Mouse (Mus musculus) urinary bladder, postnatal 36 days (tissue): Measurements from ENCODE around the gene Hist2h3b.
"Not testable (repeated sequence)": the region's sequence is repeated elsewhere in the genome, so short reads cannot be mapped to it uniquely, and the experiment has no call there.

Experiments used
- DNase-seq, 2 experiments: peaks; one replicate each; pipeline ENCODE4 v3.0.0; 2022; ENCODE audit warnings: low spot score in 2 of 2, mixed read lengths in 1 of 2

Hist2h3b gene

DNA sequence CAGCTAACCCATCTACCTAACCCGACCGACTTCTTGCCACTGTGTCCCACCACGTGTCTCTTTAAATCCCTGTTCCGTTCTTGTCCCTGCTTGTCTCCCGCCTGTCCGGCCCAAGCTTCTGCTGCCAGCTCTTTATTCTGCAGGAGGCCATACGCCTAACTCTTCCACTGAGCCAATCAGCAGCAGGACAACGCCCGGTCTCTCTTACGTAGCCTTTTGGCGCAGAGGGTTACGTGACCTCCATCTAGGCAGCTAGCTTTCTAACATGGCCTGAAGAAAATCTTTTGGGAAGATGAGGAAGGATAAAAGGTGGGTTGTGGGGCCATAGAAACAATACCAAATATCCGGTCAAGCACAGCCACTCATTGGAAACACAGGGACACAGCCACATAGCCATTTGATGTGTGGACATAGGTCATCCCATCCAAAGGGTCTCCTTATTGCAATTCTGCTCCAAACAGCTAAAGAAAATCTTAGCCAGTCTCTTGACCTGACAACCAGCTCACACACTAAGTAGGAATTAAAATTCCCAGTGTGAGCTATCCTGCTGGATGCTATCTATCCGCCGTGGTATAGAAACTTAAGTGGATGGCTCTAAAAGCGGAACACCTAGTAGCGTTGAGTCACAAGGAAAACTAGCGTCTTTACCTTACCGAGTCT, 6.1 kb upstream of the Hist2h3b start:
- DNase-seq: peak; percentile 80 to 90

GRCm38 (mm10) chr3:96262979-96263550, 5.4 kb upstream of the Hist2h3b start, which contains the start of gene Hist2h4:
TSS of gene Hist2h4 (minus strand) at chr3:96263311.
- DNase-seq: peak; percentile 97 to 99

GRCm38 (mm10) chr3:96263558-96264403, 4.7 kb upstream of the Hist2h3b start:
- DNase-seq: peak; percentile 59 to 60

DNA sequence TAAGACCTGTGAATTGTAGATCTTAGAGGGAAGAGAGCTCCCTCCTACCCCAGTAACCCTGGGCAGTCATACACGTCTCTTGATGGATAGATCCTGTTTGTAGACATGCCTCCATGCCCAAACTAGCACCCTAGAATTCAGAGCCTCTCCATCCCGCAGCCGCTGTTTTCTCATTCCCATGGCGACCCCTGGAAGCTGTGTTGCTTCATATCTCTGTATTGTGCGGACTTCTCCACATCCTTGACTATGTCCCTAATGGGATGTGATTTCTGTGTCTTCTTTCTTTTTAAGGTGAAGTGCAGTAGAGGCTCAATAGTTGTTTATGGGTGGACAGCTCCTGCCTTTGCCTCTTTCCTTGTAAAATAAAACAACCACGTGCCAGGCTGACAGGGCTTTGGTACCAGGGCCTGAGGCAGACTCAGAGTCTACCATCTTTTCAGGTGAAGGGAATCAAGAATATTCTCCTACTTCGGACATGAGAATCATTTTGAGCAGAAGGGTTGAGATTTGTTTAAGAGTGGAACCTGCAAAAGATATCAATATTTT, 4.0 kb upstream of the Hist2h3b start:
- no peak for DNase-seq

DNA sequence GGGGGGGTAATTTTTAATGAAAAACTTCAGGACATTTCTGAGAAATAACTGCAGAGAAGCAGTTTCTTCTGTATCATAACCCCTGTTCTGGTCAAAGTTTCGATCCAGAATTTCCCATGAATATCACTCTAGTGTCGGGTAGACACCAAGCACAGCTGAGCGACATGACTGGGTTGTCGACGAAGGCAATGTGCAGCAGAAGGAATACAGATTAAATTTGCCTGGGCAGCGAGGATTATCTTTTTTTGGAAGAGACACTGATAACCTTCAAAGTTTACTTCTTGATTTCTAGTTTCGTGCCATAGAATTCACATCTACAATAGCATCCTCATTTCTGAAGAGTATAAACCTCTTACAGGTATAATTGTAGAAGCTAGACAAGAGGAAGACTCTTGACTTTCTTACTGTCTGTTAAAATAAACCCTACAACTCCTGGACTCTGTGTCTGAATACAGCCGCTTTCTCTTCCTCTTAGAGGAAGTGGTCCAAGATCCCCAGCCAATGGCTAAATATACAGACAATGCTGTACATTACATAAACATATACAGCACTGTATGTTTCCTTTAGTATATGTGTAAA, 2.2 kb upstream of the Hist2h3b start:
- no peak for DNase-seq

GRCm38 (mm10) chr3:96267541-96267940, 913 bp upstream of the Hist2h3b start:
- DNase-seq: no peak

DNA sequence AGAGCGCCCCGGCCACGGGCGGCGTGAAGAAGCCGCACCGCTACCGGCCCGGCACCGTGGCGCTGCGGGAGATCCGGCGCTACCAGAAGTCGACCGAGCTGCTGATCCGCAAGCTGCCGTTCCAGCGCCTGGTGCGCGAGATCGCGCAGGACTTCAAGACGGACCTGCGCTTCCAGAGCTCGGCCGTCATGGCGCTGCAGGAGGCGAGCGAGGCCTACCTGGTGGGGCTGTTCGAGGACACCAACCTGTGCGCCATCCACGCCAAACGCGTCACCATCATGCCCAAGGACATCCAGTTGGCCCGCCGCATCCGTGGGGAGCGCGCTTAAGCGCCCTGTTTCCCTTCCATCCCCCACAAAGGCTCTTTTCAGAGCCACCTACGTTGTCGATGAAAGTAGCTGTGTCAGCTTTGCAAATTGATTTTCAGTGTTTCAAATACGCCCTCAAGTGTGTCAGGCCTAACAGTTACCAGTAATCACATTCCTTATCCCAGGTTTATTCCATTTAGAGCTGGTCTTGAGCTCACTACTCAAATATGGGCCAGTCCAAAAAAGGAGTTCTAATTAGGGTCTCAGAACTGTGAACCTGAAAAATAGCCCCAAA, 423 bp downstream of the Hist2h3b start:
- DNase-seq: not testable (repeated sequence)

DNA sequence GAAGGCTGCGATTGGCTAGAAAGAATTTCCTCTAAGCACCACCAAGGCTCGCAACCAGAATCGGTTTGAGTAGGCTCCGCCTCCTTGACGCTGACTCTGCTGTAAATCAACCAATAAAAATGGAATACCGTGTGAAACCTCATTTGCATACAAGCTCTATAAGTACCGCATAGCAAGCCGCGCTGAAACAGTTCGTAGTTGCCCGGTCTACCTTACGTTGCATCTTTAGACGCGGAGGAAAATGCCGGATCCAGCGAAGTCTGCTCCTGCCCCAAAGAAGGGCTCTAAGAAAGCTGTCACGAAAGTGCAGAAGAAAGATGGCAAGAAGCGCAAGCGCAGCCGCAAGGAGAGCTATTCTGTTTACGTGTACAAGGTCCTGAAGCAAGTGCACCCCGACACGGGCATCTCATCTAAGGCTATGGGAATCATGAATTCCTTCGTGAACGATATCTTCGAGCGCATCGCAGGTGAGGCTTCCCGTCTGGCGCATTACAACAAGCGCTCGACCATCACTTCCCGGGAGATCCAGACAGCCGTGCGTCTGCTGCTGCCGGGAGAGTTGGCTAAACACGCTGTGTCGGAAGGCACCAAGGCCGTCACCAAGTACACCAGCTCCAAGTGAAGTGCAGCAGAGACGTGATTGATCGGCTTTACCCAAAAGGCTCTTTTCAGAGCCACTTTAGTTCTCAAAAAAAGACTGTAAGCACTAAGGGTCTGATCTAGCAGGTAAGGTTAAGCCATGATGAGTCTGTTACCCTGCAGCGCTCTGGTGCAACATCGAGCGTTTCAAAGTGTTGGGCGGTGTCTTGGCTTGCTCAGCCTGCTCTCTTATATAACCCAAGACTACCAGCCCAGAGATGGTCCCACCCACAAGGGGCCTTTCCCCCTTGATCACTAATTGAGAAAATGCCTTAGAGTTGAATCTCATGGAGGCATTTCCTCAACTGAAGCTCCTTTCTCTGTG, 1.3 kb downstream of the Hist2h3b start, which contains the start of gene Hist2h2bb:
Gene Hist2h2bb, plus strand, starts transcription at position 242 of the 964 bp plus-strand sequence.
- peak; percentile 85 to 90 for DNase-seq

DNA sequence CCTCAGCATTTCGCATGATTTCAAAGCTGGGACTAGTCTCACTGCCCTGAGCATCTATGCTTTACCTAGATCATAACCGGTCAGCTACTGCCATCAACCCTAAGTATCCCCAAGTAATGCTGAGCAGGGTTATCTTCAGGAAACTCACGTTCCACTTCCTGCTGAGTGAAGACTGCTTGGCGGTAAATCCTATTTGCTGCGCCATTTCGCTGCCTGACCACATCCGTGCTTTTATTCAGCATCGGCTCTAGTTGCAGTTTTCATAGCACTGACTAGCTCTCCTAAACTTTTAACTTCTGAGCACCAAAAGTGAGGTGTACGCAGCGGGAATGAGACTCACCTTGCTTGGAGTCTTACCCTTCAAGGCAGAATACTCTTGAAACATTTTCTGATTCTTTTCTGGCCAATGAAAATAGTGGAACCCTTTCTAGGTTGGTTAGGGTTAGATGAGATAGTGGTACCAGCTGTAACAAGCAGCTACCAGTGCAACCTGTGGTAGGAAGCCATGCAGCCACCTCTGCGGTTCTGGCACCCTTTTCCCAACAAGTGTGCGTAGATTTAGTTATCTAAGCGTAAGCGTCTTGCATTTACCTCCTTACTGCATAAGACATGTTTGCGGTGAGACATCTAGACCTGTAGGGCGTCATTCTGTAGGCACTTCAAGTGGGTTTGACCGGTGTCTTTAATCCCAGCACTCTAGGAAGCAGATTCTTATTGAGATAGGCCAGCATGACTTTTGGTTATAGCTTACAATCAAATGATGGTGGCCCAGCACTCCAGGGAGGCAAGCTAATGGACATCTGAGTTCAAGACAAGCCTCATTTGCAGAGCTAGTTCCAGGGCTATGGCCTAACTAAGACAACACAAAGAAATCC, 5.4 kb downstream of the Hist2h3b start:
- no peak for DNase-seq

GRCm38 (mm10) chr3:96277428-96277799, 9.0 kb downstream of the Hist2h3b start:
- peak in 1 of 2 experiments; percentile 14 for DNase-seq

DNA sequence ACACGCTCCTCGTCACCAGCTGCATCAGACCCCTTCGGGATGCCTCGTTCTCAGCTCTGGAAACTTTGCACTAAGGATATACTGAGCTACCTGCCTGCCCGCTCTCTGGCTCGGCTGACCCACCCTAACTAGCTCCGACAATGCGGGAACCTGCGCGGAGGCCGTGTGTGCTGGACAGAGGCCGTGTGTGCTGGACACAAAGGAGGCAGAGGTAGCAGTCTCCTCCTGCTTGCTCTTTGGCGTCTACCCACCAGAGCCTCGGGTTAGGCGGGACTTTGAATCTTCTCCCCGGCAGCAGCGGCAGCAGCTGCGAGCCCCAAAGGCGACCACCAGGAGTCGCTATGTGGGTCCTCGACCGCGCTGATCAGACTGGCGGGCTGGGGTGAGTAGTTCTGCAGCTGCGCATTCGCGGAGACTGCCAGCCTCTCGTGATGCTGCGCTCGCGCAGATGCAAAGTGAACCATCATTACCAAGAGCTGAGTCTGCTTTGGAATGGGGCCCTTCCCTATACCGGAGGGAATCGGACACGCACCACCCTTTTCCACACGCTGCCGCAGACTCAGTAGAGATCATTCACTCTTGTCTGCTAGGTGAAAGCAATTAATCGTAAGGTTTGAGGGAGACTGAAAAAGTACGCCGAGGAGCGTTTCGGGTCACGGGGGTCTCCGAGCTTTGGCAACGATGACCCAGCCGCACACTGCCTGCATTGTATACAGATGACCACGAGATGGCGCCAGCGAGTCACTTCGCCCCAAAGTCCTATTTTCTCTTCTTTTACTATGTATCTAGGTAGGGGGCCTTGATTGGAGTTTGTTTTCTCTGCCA, 9.6 kb downstream of the Hist2h3b start:
- peak; percentile 77 to 88 for DNase-seq

GRCm38 (mm10) chr3:96280660-96281059, 12.2 kb downstream of the Hist2h3b start:
- no peak for DNase-seq

- DNase-seq: no peak
Measured at GRCm38 (mm10) chr3:96284457-96284856, 16.0 kb downstream of the Hist2h3b start.

DNA sequence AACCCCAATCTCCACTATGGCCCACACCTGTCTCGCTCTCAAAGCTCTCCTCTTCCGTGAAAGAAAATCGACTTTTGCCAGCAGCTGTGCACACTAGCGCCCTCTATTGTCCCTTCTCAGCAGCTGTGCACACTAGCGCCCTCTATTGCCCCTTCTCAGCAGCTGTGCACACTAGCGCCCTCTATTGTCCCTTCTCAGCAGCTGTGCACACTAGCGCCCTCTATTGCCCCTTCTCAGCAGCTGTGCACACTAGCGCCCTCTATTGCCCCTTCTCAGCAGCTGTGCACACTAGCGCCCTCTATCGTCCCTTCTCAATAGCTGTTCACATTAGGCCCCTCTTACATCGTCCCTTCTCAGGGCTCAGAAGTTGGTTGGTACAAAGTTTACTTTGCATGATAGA, 18.9 kb downstream of the Hist2h3b start:
- not testable (repeated sequence) for DNase-seq

DNA sequence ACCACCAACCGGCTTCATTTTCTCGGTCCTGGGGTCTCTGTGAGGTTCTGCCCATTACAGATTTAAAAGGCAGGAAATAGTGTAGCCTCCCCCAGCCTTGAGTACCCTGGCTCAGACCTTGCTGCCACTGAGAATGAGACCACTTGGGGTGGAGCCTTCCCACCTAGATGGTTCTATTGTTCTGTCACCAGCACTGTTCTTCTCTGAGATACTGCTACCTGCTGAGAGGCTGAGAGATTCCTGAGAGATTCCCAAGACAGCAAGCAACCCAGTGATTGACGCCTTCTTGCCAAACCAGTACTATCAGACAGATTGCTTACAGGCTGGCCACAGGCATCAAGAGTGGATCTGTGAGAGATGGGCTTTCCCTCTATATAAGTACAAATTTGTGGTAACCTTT, 20.7 kb downstream of the Hist2h3b start:
- DNase-seq: no peak

- not testable (repeated sequence) for DNase-seq
Measured at GRCm38 (mm10) chr3:96290727-96291126, 22.3 kb downstream of the Hist2h3b start.

GRCm38 (mm10) chr3:96292641-96293040, 24.2 kb downstream of the Hist2h3b start:
- DNase-seq: no peak

DNA sequence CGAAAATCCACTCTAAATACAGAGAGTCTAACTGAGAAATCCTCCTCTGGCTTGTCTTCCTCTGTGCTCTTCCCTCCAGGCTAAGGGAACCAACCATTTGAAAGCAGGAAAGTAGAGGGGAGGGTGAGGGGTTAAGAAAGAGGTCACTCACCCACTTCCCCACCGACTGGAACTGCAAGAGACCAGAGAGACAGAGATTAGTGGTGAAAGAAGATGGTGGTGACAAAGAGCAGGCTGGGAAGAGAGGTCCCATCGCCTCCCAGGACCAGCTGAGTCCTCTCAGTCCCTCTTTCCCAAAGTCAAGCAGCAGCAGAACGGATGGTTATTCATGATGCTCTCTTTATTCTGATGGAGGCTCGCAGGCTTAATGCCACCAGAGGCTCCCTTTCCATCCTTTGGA, 24.9 kb downstream of the Hist2h3b start:
- DNase-seq: no peak
